Mouse (Mus musculus) C2C12 (cell line): Measurements from ENCODE around the gene Grin2a.

ENCODE experiments used
- CEBPB ChIP-seq: IDR thresholded peaks from one replicate; pipeline ENCODE4 v1.6.1; 2011; ENCODE audit warnings: low read depth, mild to moderate bottlenecking, control low read depth, moderate library complexity
- CTCF ChIP-seq: IDR thresholded peaks from one replicate; pipeline ENCODE4 v1.5.1; 2011; ENCODE audit not compliant: control insufficient read depth, insufficient read depth, insufficient read length
- FOSL1 ChIP-seq: IDR thresholded peaks from one replicate; pipeline ENCODE4 v1.8.0; 2011; ENCODE audit warnings: mild to moderate bottlenecking, low read length; ENCODE audit not compliant: poor library complexity, insufficient read depth, severe bottlenecking
- MAX ChIP-seq: IDR thresholded peaks from one replicate; pipeline ENCODE4 v1.6.1; 2011; ENCODE audit warnings: mild to moderate bottlenecking, control low read depth
- MYOD1 ChIP-seq: IDR thresholded peaks from one replicate; pipeline ENCODE4 v1.6.1; 2011; ENCODE audit warnings: low read depth; ENCODE audit not compliant: control insufficient read depth, insufficient read length
- MYOG ChIP-seq: IDR thresholded peaks from one replicate; pipeline ENCODE4 v1.6.1; 2011; ENCODE audit not compliant: control insufficient read depth, insufficient read length; ENCODE audit errors: extremely low read depth
- USF1 ChIP-seq: IDR thresholded peaks from one replicate; pipeline ENCODE4 v1.6.1; 2011; ENCODE audit warnings: low read depth, mild to moderate bottlenecking, control low read depth, moderate library complexity

- TF ChIP-seq CTCF (no peak), MAX (no peak), USF1 (no peak), MYOG (no peak), CEBPB (no peak), MYOD1 (no peak), FOSL1 (no peak)
Measured at GRCm38 (mm10) chr16:9752600-9752999, 242.8 kb downstream of the Grin2a start.
